Mouse (Mus musculus): ENCODE data around the gene Smap2. TPM values are rescaled to one million over a fixed set of nuclear protein-coding genes. Genes with fewer than 3 reads are reported as not detected.

Gene Smap2
- total RNA-seq, 1 experiment from 2014 or later, result 31.5 TPM

Small RNA genes within 50 kb of the gene (microRNA-seq; reads per million reads assigned to microRNA genes)
- gene Mir7015, result 0 reads per million in 2 experiments

Other genes with a start within 250 kb of the Smap2 start
- 58.8 and 74.3 TPM in 2 replicates for gene Nfyc, start 185.7 kb downstream of the Smap2 start, total RNA-seq (2021)
- gene Rims3, start 162.4 kb downstream of the Smap2 start, total RNA-seq (2021), result 7.2 and 7.3 TPM in 2 replicates
- 12.0 and 15.3 TPM in 2 replicates for gene Exo5, start 92.2 kb downstream of the Smap2 start, total RNA-seq (2021)
- gene Zfp69, start 65.5 kb downstream of the Smap2 start, total RNA-seq (2021), result 2.4 and 3.4 TPM in 2 replicates
- gene Col9a2, start 22.1 kb upstream of the Smap2 start, total RNA-seq (2021), result 1.0 and 1.1 TPM in 2 replicates
- gene Zmpste24, start 81.0 kb upstream of the Smap2 start, total RNA-seq (2021), result 36.5 and 36.9 TPM in 2 replicates
- not detected in 2 replicates for gene Tmco2, start 92.0 kb upstream of the Smap2 start, total RNA-seq (2021)
- 16.5 TPM in 2 replicates for gene Rlf, start 197.8 kb upstream of the Smap2 start, total RNA-seq (2021)